In the genomic region with DNA sequence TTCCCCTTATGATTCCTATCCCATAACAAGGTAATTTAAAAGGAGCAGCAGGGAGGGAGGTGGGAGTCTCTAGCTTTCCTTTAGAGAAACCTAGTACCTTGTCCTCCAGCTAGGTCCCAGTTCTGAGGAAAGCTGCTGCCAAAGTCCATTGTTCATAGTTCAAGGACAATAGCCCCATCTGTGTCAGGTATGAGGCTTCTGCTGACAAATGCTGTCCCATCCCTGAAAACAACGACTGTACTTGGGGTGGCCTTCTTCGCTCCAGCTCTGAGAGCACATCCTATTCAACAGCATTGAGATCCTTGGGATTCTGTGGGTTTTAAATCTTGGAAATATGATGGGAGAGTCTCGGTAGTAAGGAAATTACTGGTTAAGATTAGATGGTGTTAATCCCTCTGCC, we compare ENCODE assay signal across 24 mouse cellular contexts. TPM values are rescaled to one million over a fixed set of nuclear protein-coding genes. Genes with fewer than 3 reads are reported as not detected.
DNase-seq lines count a peak whose midpoint lies in the region; ATAC-seq and TF ChIP-seq lines count a peak whose summit lies in the region.
"Had no signal": no experiment of that assay in that cellular context is flagged by ENCODE, and none has a peak within 500 bp of the region (broad histone marks: within the 10 kb centered on the region; RNA-seq: fewer than 3 reads in every experiment).

No protein-coding gene starts in this region.

- TF ChIP-seq CTCF in E14TG2a.4 (conservative IDR thresholded peaks at IDR 0.05; ENCODE audit: low read length) (no peak), ES-Bruce4 (IDR thresholded peaks at IDR 0.05; ENCODE audit: low read depth, low read length) (no peak)

- peaks cover 62% of the 10 kb centered on the region for H3K4me1 ChIP-seq in E14TG2a.4 (replicated peaks; ENCODE audit: low read depth, low read length)
- peaks cover 2% of the 10 kb centered on the region for H3K4me1 ChIP-seq in ES-Bruce4 (ENCODE audit: control insufficient read depth, insufficient read depth, low read length)
- peaks cover 14 to 15% of the 10 kb centered on the region in 2 experiments for H3K4me1 ChIP-seq in ES-E14 (ENCODE audit: control insufficient read depth in 2 of 2, insufficient read depth in 2 of 2, low read length in 2 of 2, poor library complexity in 1 of 2)
- H3K4me1 ChIP-seq: embryonic facial prominence, embryonic 12.5 days; forebrain, embryonic 13.5 days; forebrain, embryonic 15.5 days had no signal

- intact Hi-C loops in left cerebral cortex, postnatal 14 days (cut with DNase I) = no loop called here

- no peak for ATAC-seq in activated CD4-positive, CD25-positive, alpha-beta regulatory T cell, adult 4 months
- ATAC-seq: forebrain, embryonic 13.5 days; forebrain, embryonic 15.5 days; forebrain, postnatal 0 days had no signal

- H3K36me3 ChIP-seq in E14TG2a.4 (ENCODE audit: insufficient read depth, low read length) (peaks cover 23% of the 10 kb centered on the region), ES-Bruce4 (ENCODE audit: control insufficient read depth, insufficient read depth, low read length, poor library complexity, severe bottlenecking) (peaks cover 15% of the 10 kb centered on the region), ES-E14 (ENCODE audit: control insufficient read depth, insufficient read depth, low read length, poor library complexity, severe bottlenecking) (peaks cover 4% of the 10 kb centered on the region; the same call in 1 of the 2 replicates)
- H3K36me3 ChIP-seq: embryonic facial prominence, embryonic 10.5 days; embryonic facial prominence, embryonic 12.5 days; forebrain, embryonic 15.5 days had no signal

- peak overlapping the region; percentile 97 for H3K9ac ChIP-seq in ES-Bruce4 (ENCODE audit: low read depth, poor library complexity, severe bottlenecking)
- H3K9ac ChIP-seq in ES-E14 (ENCODE audit: insufficient read depth, low read depth, low read length, poor library complexity, severe bottlenecking) = peak overlapping the region; percentile 67
- H3K9ac ChIP-seq: embryonic facial prominence, embryonic 12.5 days; forebrain, embryonic 13.5 days; forebrain, embryonic 15.5 days; forebrain, postnatal 0 days had no signal

- DNase-seq in ES-E14 (ENCODE audit: low read depth, low spot score) (no peak), ZHBTc4 (ENCODE audit: low read depth, low spot score) (peak; percentile 65)
- DNase-seq in layer of hippocampus, adult 9-10 months (ENCODE audit: low spot score) = no peak
- no peak for DNase-seq in left cerebral cortex, postnatal 14 days (ENCODE audit: low spot score in 2 of 2)
- DNase-seq: adrenal gland, adult 8-10 months; adrenal gland, postnatal 14 days; adrenal gland, postnatal 36 days; cerebellum, adult 11-12 months; cerebellum, adult 2 months; cerebellum, adult 9-10 months; cerebellum, postnatal 10 days; cerebellum, postnatal 25 days; forebrain, postnatal 0 days had no signal

- H3K27ac ChIP-seq in ES-Bruce4 (ENCODE audit: insufficient read depth, low read length) = peak overlapping the region; percentile 99
- H3K27ac ChIP-seq in ES-E14 (ENCODE audit: insufficient read depth, low read depth, low read length, poor library complexity, severe bottlenecking) = peak overlapping the region; percentile 99
- H3K27ac ChIP-seq: embryonic facial prominence, embryonic 10.5 days; embryonic facial prominence, embryonic 12.5 days; forebrain, embryonic 13.5 days; forebrain, embryonic 15.5 days had no signal

- peak; percentile 69; the same call in 1 of the 2 replicates for TF ChIP-seq EP300 in ES-Bruce4 (IDR thresholded peaks at IDR 0.05; ENCODE audit: insufficient read depth, low read depth, low read length)

- no peak for TF ChIP-seq POLR2A in ES-Bruce4 (IDR thresholded peaks at IDR 0.05; ENCODE audit: insufficient read depth, low read length)

- H3K4me3 ChIP-seq in E14TG2a.4 (replicated peaks; ENCODE audit: low read length) = peak overlapping the region; percentile 83
- H3K4me3 ChIP-seq in ES-Bruce4 (ENCODE audit: low read depth, low read length) = peak overlapping the region; percentile 51
- peak overlapping the region; percentile 60 to 62 for H3K4me3 ChIP-seq in ES-E14 (ENCODE audit: insufficient read depth in 1 of 2, low read depth in 1 of 2, low read length in 2 of 2, poor library complexity in 1 of 2, severe bottlenecking in 1 of 2)
- H3K4me3 ChIP-seq: embryonic facial prominence, embryonic 10.5 days; embryonic facial prominence, embryonic 12.5 days; forebrain, embryonic 13.5 days; forebrain, embryonic 15.5 days had no signal

- no peaks in the 10 kb centered on the region for H3K9me3 ChIP-seq in E14TG2a.4 (ENCODE audit: low read length)
- H3K9me3 ChIP-seq in ES-Bruce4 (replicated peaks; ENCODE audit: control insufficient read depth, insufficient read depth, low read length, poor library complexity, severe bottlenecking) = no peaks in the 10 kb centered on the region
- no peaks in the 10 kb centered on the region for H3K9me3 ChIP-seq in ES-E14 (ENCODE audit: control insufficient read depth, insufficient read depth, low read depth, low read length)
- H3K9me3 ChIP-seq: embryonic facial prominence, embryonic 10.5 days; embryonic facial prominence, embryonic 12.5 days; forebrain, embryonic 13.5 days; forebrain, embryonic 15.5 days had no signal

- H3K27me3 ChIP-seq in E14TG2a.4 (ENCODE audit: insufficient read depth, low read length) (no peaks in the 10 kb centered on the region), ES-Bruce4 (ENCODE audit: control insufficient read depth, insufficient read depth, low read length, poor library complexity, severe bottlenecking) (no peaks in the 10 kb centered on the region)
- H3K27me3 ChIP-seq: embryonic facial prominence, embryonic 12.5 days; forebrain, embryonic 13.5 days; forebrain, embryonic 15.5 days had no signal

- in situ Hi-C loops in ES-E14 (cut with MboI; ENCODE audit: low sequenced_read_pairs in 2 of 2, unreplicated experiment in 2 of 2) = loop anchor here in 1 of 2 experiments (25.0 kb wide), 1 partner anchor 1876 kb away; no protein-coding TSS in a partner anchor

TF ChIP-seq in ES-E14, 5 proteins besides CTCF, POLR2A, EP300 and RAD21:
- TF ChIP-seq MAFK (IDR thresholded peaks at IDR 0.05; ENCODE audit: insufficient read depth, low read depth, low read length) = no peak
- TF ChIP-seq HCFC1 (IDR thresholded peaks at IDR 0.05; ENCODE audit: borderline replicate concordance, insufficient read depth, low read length) = 0 out of 2 replicates have a peak, but pooled peaks have one; percentile 21

RNA-seq across cellular contexts. Expression of gene Ranbp17, which starts 23.1 kb away (rescaled TPM):
- 51.3 and 54.8 TPM in 2 replicates for polyA plus RNA-seq in ES-Bruce4 (2011; ENCODE audit: insufficient read depth, insufficient read length, low read depth, missing spikeins)
- 42.2 and 42.4 TPM in 2 replicates for total RNA-seq in ES-E14 (2012; rRNA removed)
- under 1 TPM in 1 of 2 experiments, not detected in 1; 0.11 TPM for polyA plus RNA-seq in activated CD4-positive, CD25-positive, alpha-beta regulatory T cell, adult 4 months (2017; shearing (Covaris generic))
- total RNA-seq in left cerebral cortex, postnatal 14 days (2021) = 1 to 10 TPM; 6.9 to 9.4 TPM
- total RNA-seq: MEL had no signal
- polyA plus RNA-seq: C2C12 had no signal

RNA-seq across cellular contexts. Expression of gene Gabrp, which starts 42.1 kb away (rescaled TPM):
- 0.18 and 0.59 TPM in 2 replicates for polyA plus RNA-seq in ES-Bruce4 (2011; ENCODE audit: insufficient read depth, insufficient read length, low read depth, missing spikeins)
- 0.36 and 0.48 TPM in 2 replicates for total RNA-seq in ES-E14 (2012; rRNA removed)
- not detected for polyA plus RNA-seq in activated CD4-positive, CD25-positive, alpha-beta regulatory T cell, adult 4 months (2017; shearing (Covaris generic))
- total RNA-seq in left cerebral cortex, postnatal 14 days (2021) = not detected
- total RNA-seq: adrenal gland, adult 18-20 months; adrenal gland, adult 8-10 months; adrenal gland, postnatal 14 days; adrenal gland, postnatal 36 days; forebrain, postnatal 0 days; MEL had no signal
- polyA plus RNA-seq: C2C12; cortical plate, adult 2 months; forebrain, embryonic 13.5 days; forebrain, embryonic 15.5 days; forebrain, postnatal 0 days had no signal
